Mouse (Mus musculus): ENCODE measurements at regions not wholly inside any gene's neighbourhood (a gene's known extent, or its start where the extent isn't known, plus 50 kb on each side); places are given as distances from the start of the nearest gene placed in this dataset.

DNA sequence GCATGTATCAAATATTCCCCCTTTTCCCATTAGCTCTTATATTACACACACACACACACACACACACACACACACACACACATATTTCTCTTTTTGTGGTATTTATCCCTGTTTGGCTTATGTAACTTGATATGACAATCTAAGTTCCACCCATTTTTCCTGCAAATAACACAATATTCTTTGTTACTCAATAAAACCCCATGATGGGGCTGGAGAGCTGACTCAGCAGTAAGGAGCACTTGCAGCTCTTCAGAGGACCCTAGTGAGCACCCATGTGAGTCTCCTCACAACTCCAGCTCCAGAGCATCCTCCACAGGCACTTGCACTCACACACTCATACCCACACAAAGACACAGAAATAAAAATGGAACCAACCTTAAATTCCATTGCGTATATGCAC, 110.5 kb upstream of the Arhgap20 start:
- Histone ChIP-seq H3K36me3 (ENCODE audit: control insufficient read depth, insufficient read depth, low read length, poor library complexity, severe bottlenecking) (no peaks in the 10 kb centered on the region), H3K9ac (ENCODE audit: insufficient read depth, low read depth, low read length, poor library complexity, severe bottlenecking) (no peak overlapping the region), H3K9me3 (ENCODE audit: control insufficient read depth, insufficient read depth, low read depth, low read length) (no peaks in the 10 kb centered on the region), H3K27ac (ENCODE audit: insufficient read depth, low read depth, low read length, poor library complexity, severe bottlenecking) (no peak overlapping the region), H3K4me1 (ENCODE audit: control insufficient read depth in 2 of 2, insufficient read depth in 2 of 2, low read length in 2 of 2, poor library complexity in 1 of 2) (no peaks in the 10 kb centered on the region), H3K4me3 (ENCODE audit: insufficient read depth in 1 of 2, low read depth in 1 of 2, low read length in 2 of 2, poor library complexity in 1 of 2, severe bottlenecking in 1 of 2) (no peak overlapping the region)
- no peak for TF ChIP-seq ZC3H11A (IDR thresholded peaks at IDR 0.05; ENCODE audit: borderline replicate concordance, low read depth, low read length)
- no peak for TF ChIP-seq HCFC1 (IDR thresholded peaks at IDR 0.05; ENCODE audit: borderline replicate concordance, insufficient read depth, low read length)
- TF ChIP-seq MAFK (IDR thresholded peaks at IDR 0.05; ENCODE audit: insufficient read depth, low read depth, low read length) = no peak; the same call in 1 of the 2 replicates
- TF ChIP-seq CHD2 (IDR thresholded peaks at IDR 0.05; ENCODE audit: low read depth, low read length) = no peak
- no peak for TF ChIP-seq ZNF384 (IDR thresholded peaks at IDR 0.05; ENCODE audit: low read depth, low read length)
- in situ Hi-C loops (cut with MboI; ENCODE audit: low sequenced_read_pairs in 2 of 2, unreplicated experiment in 2 of 2) = no loop called here
- no peak for DNase-seq (ENCODE audit: low read depth, low spot score)

DNA sequence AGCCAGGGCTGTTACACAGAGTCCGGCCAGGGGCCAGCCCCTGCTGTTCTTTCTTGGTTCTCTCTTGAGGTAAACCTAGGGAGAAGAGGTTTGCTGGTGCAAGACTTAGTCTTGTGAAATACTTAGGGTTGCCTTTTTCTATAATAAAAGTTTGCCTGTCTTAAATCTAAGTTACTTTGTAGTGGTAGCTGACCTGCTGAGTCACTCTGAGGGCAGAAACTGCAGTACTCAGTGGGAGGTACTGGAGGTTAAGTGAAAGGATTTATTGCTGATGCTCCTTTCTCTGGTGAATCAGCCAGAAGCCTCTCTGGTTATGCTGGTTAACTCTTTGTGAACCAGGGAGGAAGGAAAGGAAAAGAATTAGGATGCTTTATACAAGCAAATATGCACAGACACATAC, 107.3 kb upstream of the Arhgap20 start:
- H3K9me3 ChIP-seq (ENCODE audit: control insufficient read depth, insufficient read depth, low read depth, low read length) = no peaks in the 10 kb centered on the region
- in situ Hi-C loops (cut with MboI; ENCODE audit: low sequenced_read_pairs in 2 of 2, unreplicated experiment in 2 of 2) = no loop called here
- H3K4me1 ChIP-seq (ENCODE audit: control insufficient read depth in 2 of 2, insufficient read depth in 2 of 2, low read length in 2 of 2, poor library complexity in 1 of 2) = no peaks in the 10 kb centered on the region
- H3K27ac ChIP-seq (ENCODE audit: insufficient read depth, low read depth, low read length, poor library complexity, severe bottlenecking) = no peak overlapping the region
- DNase-seq (ENCODE audit: low read depth, low spot score) = no peak
- H3K36me3 ChIP-seq (ENCODE audit: control insufficient read depth, insufficient read depth, low read length, poor library complexity, severe bottlenecking) = no peaks in the 10 kb centered on the region
- H3K9ac ChIP-seq (ENCODE audit: insufficient read depth, low read depth, low read length, poor library complexity, severe bottlenecking) = no peak overlapping the region
- H3K4me3 ChIP-seq (ENCODE audit: insufficient read depth in 1 of 2, low read depth in 1 of 2, low read length in 2 of 2, poor library complexity in 1 of 2, severe bottlenecking in 1 of 2) = no peak overlapping the region
- TF ChIP-seq HCFC1 (IDR thresholded peaks at IDR 0.05; ENCODE audit: borderline replicate concordance, insufficient read depth, low read length) (no peak), ZNF384 (IDR thresholded peaks at IDR 0.05; ENCODE audit: low read depth, low read length) (no peak), ZC3H11A (IDR thresholded peaks at IDR 0.05; ENCODE audit: borderline replicate concordance, low read depth, low read length) (no peak), MAFK (IDR thresholded peaks at IDR 0.05; ENCODE audit: insufficient read depth, low read depth, low read length) (peak; percentile 36; the same call in 1 of the 2 replicates)

DNA sequence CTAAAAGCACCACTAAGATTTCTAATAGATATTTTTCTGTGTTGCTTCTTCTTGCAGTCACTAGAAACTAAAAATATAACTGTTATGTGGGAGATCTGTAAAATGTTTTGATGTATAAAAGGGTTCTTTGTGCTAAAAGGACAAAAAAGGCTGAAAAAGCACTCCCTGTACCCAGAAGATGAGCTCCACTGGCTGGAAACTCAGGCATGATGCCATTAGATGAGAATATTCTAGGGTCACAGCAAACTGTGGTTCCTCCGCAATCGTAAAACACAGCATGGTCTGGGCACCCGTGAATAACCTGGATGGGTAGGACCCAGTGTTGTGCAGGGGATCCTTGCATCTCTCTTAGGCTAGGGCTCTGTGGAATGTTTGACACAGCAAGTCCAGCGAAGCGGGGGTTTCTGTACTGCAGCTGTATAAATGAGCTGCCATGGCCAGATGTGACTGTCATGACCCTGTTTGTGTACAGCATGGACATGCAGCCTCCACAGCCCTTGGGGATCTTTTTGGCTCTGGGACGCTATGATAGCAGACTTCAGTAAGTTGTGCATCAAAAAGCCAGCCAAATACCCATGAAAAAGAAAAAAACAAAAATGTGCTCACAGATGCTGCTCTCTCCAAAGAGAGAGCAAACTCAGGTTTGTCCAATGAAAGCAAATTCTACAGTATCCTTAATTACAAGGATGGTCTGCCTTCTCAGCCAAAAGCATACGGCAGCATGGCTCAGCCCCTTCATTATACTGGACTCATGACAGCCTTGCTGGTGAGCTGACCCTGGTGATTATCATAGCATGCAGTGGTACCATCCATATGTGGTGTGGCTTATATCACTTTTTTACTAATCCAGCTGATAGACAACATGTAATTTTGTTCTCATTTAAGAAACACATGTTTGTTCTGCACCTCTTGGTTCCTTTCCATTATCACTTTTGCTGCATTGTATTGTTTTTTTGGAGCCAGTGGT, 103.9 kb upstream of the Arhgap20 start:
- no peak overlapping the region for H3K27ac ChIP-seq (ENCODE audit: insufficient read depth, low read depth, low read length, poor library complexity, severe bottlenecking)
- TF ChIP-seq CHD2 (IDR thresholded peaks at IDR 0.05; ENCODE audit: low read depth, low read length) (no peak), HCFC1 (IDR thresholded peaks at IDR 0.05; ENCODE audit: borderline replicate concordance, insufficient read depth, low read length) (no peak), MAFK (IDR thresholded peaks at IDR 0.05; ENCODE audit: insufficient read depth, low read depth, low read length) (no peak), ZNF384 (IDR thresholded peaks at IDR 0.05; ENCODE audit: low read depth, low read length) (no peak), ZC3H11A (IDR thresholded peaks at IDR 0.05; ENCODE audit: borderline replicate concordance, low read depth, low read length) (no peak)
- H3K9me3 ChIP-seq (ENCODE audit: control insufficient read depth, insufficient read depth, low read depth, low read length) = no peaks in the 10 kb centered on the region
- no peaks in the 10 kb centered on the region for H3K4me1 ChIP-seq (ENCODE audit: control insufficient read depth in 2 of 2, insufficient read depth in 2 of 2, low read length in 2 of 2, poor library complexity in 1 of 2)
- H3K9ac ChIP-seq (ENCODE audit: insufficient read depth, low read depth, low read length, poor library complexity, severe bottlenecking) = no peak overlapping the region
- H3K4me3 ChIP-seq (ENCODE audit: insufficient read depth in 1 of 2, low read depth in 1 of 2, low read length in 2 of 2, poor library complexity in 1 of 2, severe bottlenecking in 1 of 2) = no peak overlapping the region
- DNase-seq (ENCODE audit: low read depth, low spot score) = no peak
- in situ Hi-C loops (cut with MboI; ENCODE audit: low sequenced_read_pairs in 2 of 2, unreplicated experiment in 2 of 2) = no loop called here
- no peaks in the 10 kb centered on the region for H3K36me3 ChIP-seq (ENCODE audit: control insufficient read depth, insufficient read depth, low read length, poor library complexity, severe bottlenecking)

DNA sequence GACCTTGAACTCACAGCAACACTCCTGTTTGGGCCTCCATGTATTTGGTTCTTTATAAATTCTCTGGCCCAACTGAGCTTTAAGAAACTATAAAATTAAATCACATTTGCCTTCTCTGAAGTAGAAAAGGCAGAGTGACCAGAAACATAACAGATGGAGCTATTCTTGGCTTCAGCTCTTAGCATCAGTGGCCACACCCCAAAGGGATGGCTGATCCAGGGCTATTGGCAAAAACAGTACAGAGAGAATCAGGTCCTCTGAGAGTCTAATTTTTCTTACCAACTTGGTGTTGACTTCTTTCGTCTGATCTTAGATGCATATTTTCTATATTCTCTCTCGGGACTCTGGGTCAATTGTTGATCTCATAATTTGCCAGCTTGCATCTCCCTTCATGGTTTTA, 103.2 kb upstream of the Arhgap20 start:
- TF ChIP-seq HCFC1 (IDR thresholded peaks at IDR 0.05; ENCODE audit: borderline replicate concordance, insufficient read depth, low read length) = no peak
- TF ChIP-seq ZC3H11A (IDR thresholded peaks at IDR 0.05; ENCODE audit: borderline replicate concordance, low read depth, low read length) = no peak
- no peak for TF ChIP-seq MAFK (IDR thresholded peaks at IDR 0.05; ENCODE audit: insufficient read depth, low read depth, low read length)
- no peak for TF ChIP-seq ZNF384 (IDR thresholded peaks at IDR 0.05; ENCODE audit: low read depth, low read length)
- no peak for TF ChIP-seq CHD2 (IDR thresholded peaks at IDR 0.05; ENCODE audit: low read depth, low read length)
- Histone ChIP-seq H3K9me3 (ENCODE audit: control insufficient read depth, insufficient read depth, low read depth, low read length) (no peaks in the 10 kb centered on the region), H3K27ac (ENCODE audit: insufficient read depth, low read depth, low read length, poor library complexity, severe bottlenecking) (no peak overlapping the region), H3K4me3 (ENCODE audit: insufficient read depth in 1 of 2, low read depth in 1 of 2, low read length in 2 of 2, poor library complexity in 1 of 2, severe bottlenecking in 1 of 2) (no peak overlapping the region), H3K9ac (ENCODE audit: insufficient read depth, low read depth, low read length, poor library complexity, severe bottlenecking) (no peak overlapping the region), H3K4me1 (ENCODE audit: control insufficient read depth in 2 of 2, insufficient read depth in 2 of 2, low read length in 2 of 2, poor library complexity in 1 of 2) (no peaks in the 10 kb centered on the region), H3K36me3 (ENCODE audit: control insufficient read depth, insufficient read depth, low read length, poor library complexity, severe bottlenecking) (no peaks in the 10 kb centered on the region)
- in situ Hi-C loops (cut with MboI; ENCODE audit: low sequenced_read_pairs in 2 of 2, unreplicated experiment in 2 of 2) = no loop called here
- DNase-seq (ENCODE audit: low read depth, low spot score) = no peak
